Mouse (Mus musculus) myocyte (in vitro differentiated cells): ENCODE results near the gene Mrps6.

Source experiments
- CEBPB ChIP-seq: IDR thresholded peaks from 2 replicates; pipeline ENCODE4 v1.6.1; 2011; ENCODE audit warnings: mild to moderate bottlenecking, moderate library complexity; ENCODE audit not compliant: poor library complexity, insufficient read depth, severe bottlenecking
- E2F4 ChIP-seq: IDR thresholded peaks from one replicate; pipeline ENCODE4 v1.6.1; 2011; ENCODE audit warnings: mild to moderate bottlenecking, control low read depth, moderate library complexity; ENCODE audit not compliant: insufficient read depth
- MAX ChIP-seq: IDR thresholded peaks from one replicate; pipeline ENCODE4 v1.6.1; 2011; ENCODE audit warnings: low read depth, mild to moderate bottlenecking, control low read depth
- MYOG ChIP-seq, 3 experiments: IDR thresholded peaks; one replicate each; pipeline ENCODE4 v1.6.1; 2011; ENCODE audit warnings: control low read depth in 2 of 3, low read depth in 2 of 3, mild to moderate bottlenecking in 2 of 3; ENCODE audit not compliant: insufficient read length in 2 of 3, control insufficient read depth in 1 of 3, insufficient read depth in 1 of 3
- POLR2A ChIP-seq: IDR thresholded peaks from one replicate; pipeline ENCODE4 v1.6.1; 2011; ENCODE audit warnings: low read depth, mild to moderate bottlenecking, control low read depth, moderate library complexity; ENCODE audit not compliant: insufficient read length
- POLR2AphosphoS2 ChIP-seq: IDR thresholded peaks from one replicate; pipeline ENCODE4 v1.6.1; 2011; ENCODE audit warnings: low read depth, control low read depth; ENCODE audit not compliant: insufficient read length
- TCF12 ChIP-seq: IDR thresholded peaks from one replicate; pipeline ENCODE4 v1.6.1; 2011; ENCODE audit warnings: mild to moderate bottlenecking, control low read depth; ENCODE audit not compliant: poor library complexity, insufficient read depth, severe bottlenecking
- USF1 ChIP-seq: IDR thresholded peaks from one replicate; pipeline ENCODE4 v1.6.1; 2011; ENCODE audit warnings: low read depth, mild to moderate bottlenecking, control low read depth, moderate library complexity

DNA sequence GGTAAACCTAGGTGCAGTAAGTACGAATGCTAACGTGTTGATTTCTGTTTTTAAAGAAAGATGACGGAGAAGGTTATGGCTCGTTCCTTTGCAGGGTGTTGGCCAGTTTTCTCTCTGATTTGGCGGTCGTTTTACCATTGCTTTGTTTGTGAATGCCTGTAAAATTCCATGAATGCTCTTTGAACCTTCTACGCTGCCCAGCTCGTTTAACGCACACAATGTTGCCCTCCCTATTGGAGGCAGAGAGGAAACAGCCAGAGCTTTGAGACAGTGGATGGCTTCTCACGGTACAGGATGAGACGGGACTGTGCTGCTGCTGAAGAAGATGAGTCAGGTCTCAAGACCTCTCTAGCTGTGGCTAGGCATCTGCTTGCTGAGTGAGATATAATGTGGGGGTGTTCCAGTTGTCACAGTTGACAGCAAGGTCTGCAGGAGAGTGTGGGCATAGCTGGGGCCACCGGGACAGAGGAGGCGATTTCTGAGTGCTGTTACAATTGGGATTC, 61.0 kb downstream of the Mrps6 start:
- TF ChIP-seq POLR2AphosphoS2 = no peak
- no peak for TF ChIP-seq E2F4
- no peak for TF ChIP-seq POLR2A
- no peak for TF ChIP-seq USF1
- TF ChIP-seq TCF12 = no peak
- TF ChIP-seq MAX = no peak
- TF ChIP-seq CEBPB = no peak
- no peak for TF ChIP-seq MYOG (IDR thresholded peaks at IDR 0.05; ENCODE audit: control insufficient read depth in 1 of 3, insufficient read depth in 1 of 3, insufficient read length in 2 of 3, low read depth in 2 of 3)
